Mouse (Mus musculus): Measurements from ENCODE around the gene Grk3.

Gene Grk3

GRCm38 (mm10) chr5:113015236-113016061, at the start of gene Grk3:
Grk3 (minus strand) TSS chr5:113015791.
- no peak for DNase-seq (ENCODE audit: extremely low spot score, low read depth, low spot score)

- peak; percentile 56 for DNase-seq (ENCODE audit: extremely low spot score, low read depth, low spot score)
Observed at GRCm38 (mm10) chr5:113054308-113054707, 38.7 kb upstream of the Grk3 start.

- no peak for DNase-seq (ENCODE audit: extremely low spot score, low read depth, low spot score)
Observed at GRCm38 (mm10) chr5:113050581-113051185, 35.1 kb upstream of the Grk3 start.

GRCm38 (mm10) chr5:113049876-113050275, 34.3 kb upstream of the Grk3 start:
- no peak for DNase-seq (ENCODE audit: extremely low spot score, low read depth, low spot score)

GRCm38 (mm10) chr5:113045511-113046273, 30.1 kb upstream of the Grk3 start:
- no peak for DNase-seq (ENCODE audit: extremely low spot score, low read depth, low spot score)

GRCm38 (mm10) chr5:113043531-113043930, 27.9 kb upstream of the Grk3 start:
- no peak for DNase-seq (ENCODE audit: extremely low spot score, low read depth, low spot score)

- no peak for DNase-seq (ENCODE audit: extremely low spot score, low read depth, low spot score)
Observed at GRCm38 (mm10) chr5:113041567-113042071, 26.0 kb upstream of the Grk3 start.

- no peak for DNase-seq (ENCODE audit: extremely low spot score, low read depth, low spot score)
Observed at GRCm38 (mm10) chr5:113040776-113041175, 25.2 kb upstream of the Grk3 start.

- DNase-seq (ENCODE audit: extremely low spot score, low read depth, low spot score): no peak
Observed at GRCm38 (mm10) chr5:113038601-113039000, 23.0 kb upstream of the Grk3 start.

- no peak for DNase-seq (ENCODE audit: extremely low spot score, low read depth, low spot score)
Observed at GRCm38 (mm10) chr5:113035094-113036047, 19.8 kb upstream of the Grk3 start.

- DNase-seq (ENCODE audit: extremely low spot score, low read depth, low spot score): no peak
Observed at GRCm38 (mm10) chr5:113031201-113031754, 15.7 kb upstream of the Grk3 start.

GRCm38 (mm10) chr5:113030082-113030481, 14.5 kb upstream of the Grk3 start:
- DNase-seq (ENCODE audit: extremely low spot score, low read depth, low spot score): no peak

GRCm38 (mm10) chr5:113026706-113027105, 11.1 kb upstream of the Grk3 start:
- no peak for DNase-seq (ENCODE audit: extremely low spot score, low read depth, low spot score)

- DNase-seq (ENCODE audit: extremely low spot score, low read depth, low spot score): no peak
Observed at GRCm38 (mm10) chr5:113024154-113024764, 8.7 kb upstream of the Grk3 start.

- DNase-seq (ENCODE audit: extremely low spot score, low read depth, low spot score): no peak
Observed at GRCm38 (mm10) chr5:113018190-113018589, 2.6 kb upstream of the Grk3 start.

GRCm38 (mm10) chr5:113017004-113017403, 1.4 kb upstream of the Grk3 start:
- no peak for DNase-seq (ENCODE audit: extremely low spot score, low read depth, low spot score)

- DNase-seq (ENCODE audit: extremely low spot score, low read depth, low spot score): no peak
Observed at GRCm38 (mm10) chr5:113014808-113015235, 769 bp downstream of the Grk3 start.

- DNase-seq (ENCODE audit: extremely low spot score, low read depth, low spot score): no peak
Observed at GRCm38 (mm10) chr5:113014111-113014807, 1.3 kb downstream of the Grk3 start.

GRCm38 (mm10) chr5:113011926-113012325, 3.7 kb downstream of the Grk3 start:
- DNase-seq (ENCODE audit: extremely low spot score, low read depth, low spot score): no peak
